Mouse (Mus musculus): ENCODE data around the gene Upf2. TPM values are rescaled to one million over a fixed set of nuclear protein-coding genes. Genes with fewer than 3 reads are reported as not detected.

Upf2 gene
- 5.1 and 5.2 TPM in 2 replicates for polyA plus RNA-seq (2015; fragmentation: Nextera tagmentation; extraction: Ambion mirVana)

DNA sequence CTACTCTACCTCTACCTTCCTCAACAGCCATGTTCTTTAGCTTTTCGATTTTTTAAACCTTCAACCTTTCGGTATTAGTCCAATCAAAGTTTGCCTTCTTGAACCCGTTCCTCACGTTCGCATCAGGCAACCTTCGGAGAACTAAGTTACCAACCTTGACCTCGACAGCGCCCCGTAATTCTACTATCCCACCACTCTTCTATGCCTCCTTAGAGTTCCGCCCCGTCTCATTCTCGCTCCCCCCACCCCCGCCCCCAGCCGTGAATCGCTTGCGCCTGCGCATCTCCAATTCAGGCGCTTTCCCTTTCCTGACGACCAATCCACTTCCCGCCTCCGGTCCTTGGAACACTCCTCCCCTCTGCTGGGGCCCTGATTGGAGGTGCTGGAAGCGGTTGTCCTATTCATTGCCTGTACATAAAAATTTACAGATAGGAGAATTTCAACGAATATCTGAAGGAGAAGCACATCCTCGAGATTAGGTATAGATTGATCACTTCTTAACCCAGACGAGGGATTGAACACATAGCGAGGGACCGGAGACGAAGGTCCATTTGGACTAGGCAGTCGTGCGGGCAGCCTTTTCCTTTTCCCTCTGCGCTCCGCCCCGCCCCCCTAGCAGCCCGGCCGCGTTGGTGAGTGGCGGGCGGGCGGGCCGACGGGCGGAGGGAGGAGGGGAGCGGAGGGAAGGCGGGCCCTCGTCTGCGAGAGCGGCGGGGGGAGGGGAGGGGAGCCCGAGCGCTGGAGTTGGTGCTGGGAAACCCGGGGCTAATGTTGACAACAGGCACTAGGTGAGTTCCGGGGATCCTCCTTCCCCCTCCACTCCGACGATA is at the start of gene Upf2:
TSS of gene Upf2 (plus strand) at position 704 of the 830 bp plus-strand sequence.
- TF ChIP-seq CTCF (IDR thresholded peaks at IDR 0.05; ENCODE audit: low read depth): peak; percentile 29
- ATAC-seq: peak; percentile 97
- H3K4me1 ChIP-seq (replicated peaks; ENCODE audit: control insufficient read depth, insufficient read depth, low read length): 0 out of 2 replicates have a peak, but pooled peaks cover 3% of the 10 kb centered on the region
- peak within 1 kb of the TSS; percentile 89 for H3K4me2 ChIP-seq (replicated peaks; ENCODE audit: low read depth)
- peak within 1 kb of the TSS; percentile 100 for H3K4me3 ChIP-seq (ENCODE audit: low read depth, low read length)
- peak within 1 kb of the TSS; percentile 94 for H3K9ac ChIP-seq (ENCODE audit: low read depth, low read length)
- no peaks in the 10 kb centered on the region for H3K9me3 ChIP-seq (ENCODE audit: control insufficient read depth)
- no peaks in the 10 kb centered on the region for H3K36me3 ChIP-seq (ENCODE audit: control insufficient read depth, insufficient read depth)
- H3K27me3 ChIP-seq (replicated peaks; ENCODE audit: control insufficient read depth, insufficient read depth, low read length): no peaks in the 10 kb centered on the region
- WGBS: under 1% methylated on average over 44 of the region's 54 CpGs
- peak within 1 kb of the TSS; percentile 87 for H3K27ac ChIP-seq (ENCODE audit: low read depth, low read length)

DNA sequence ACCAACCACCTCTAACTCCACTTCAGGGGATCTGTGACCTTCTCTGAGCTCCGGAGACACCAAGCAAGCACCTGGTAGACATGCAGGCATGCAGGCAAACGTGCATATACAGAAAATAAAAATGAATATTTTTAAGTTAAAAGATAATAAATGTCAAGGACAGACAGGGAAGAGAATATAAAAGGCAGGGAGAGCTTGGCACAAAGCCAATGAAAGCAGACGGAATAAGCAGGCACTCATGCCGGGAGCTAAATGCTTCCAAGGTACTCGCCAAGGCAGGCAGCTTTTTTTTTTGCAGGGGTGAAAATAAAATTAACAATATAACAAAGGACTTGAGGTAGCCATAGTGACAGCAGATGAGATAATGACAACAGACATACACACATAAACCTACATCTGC is 45.2 kb upstream of the Upf2 start:
- H3K27ac ChIP-seq (ENCODE audit: low read depth, low read length): no peak overlapping the region
- no peak overlapping the region for H3K9ac ChIP-seq (ENCODE audit: low read depth, low read length)
- no peaks in the 10 kb centered on the region for H3K4me1 ChIP-seq (replicated peaks; ENCODE audit: control insufficient read depth, insufficient read depth, low read length)
- no peak overlapping the region for H3K4me3 ChIP-seq (ENCODE audit: low read depth, low read length)
- no peaks in the 10 kb centered on the region for H3K36me3 ChIP-seq (ENCODE audit: control insufficient read depth, insufficient read depth)
- no peaks in the 10 kb centered on the region for H3K9me3 ChIP-seq (ENCODE audit: control insufficient read depth)
- WGBS: 27% methylated on average over 5 of the region's 5 CpGs
- no peak overlapping the region for H3K4me2 ChIP-seq (replicated peaks; ENCODE audit: low read depth)
- TF ChIP-seq CTCF (IDR thresholded peaks at IDR 0.05; ENCODE audit: low read depth): no peak
- no peaks in the 10 kb centered on the region for H3K27me3 ChIP-seq (replicated peaks; ENCODE audit: control insufficient read depth, insufficient read depth, low read length)
- ATAC-seq: no peak

DNA sequence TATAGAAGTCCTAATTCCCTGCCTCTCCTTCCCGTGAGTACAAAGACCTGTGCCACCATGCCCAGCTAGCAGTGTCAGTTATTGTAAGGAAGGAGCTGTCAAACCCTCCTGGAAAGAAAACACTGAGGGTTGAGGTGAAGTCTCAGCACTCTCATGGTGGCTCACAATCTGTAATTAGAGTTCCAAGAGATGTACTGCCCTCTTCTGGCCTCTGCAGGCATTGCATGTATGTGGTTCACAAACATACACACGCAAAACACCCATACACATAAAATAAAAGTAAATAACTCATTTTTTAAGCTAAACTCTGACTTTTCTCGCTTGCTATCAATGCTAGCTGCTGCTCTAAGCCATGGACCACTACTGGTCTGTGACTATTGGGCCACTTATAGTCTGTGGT is 44.6 kb upstream of the Upf2 start:
- H3K9me3 ChIP-seq (ENCODE audit: control insufficient read depth): no peaks in the 10 kb centered on the region
- H3K27me3 ChIP-seq (replicated peaks; ENCODE audit: control insufficient read depth, insufficient read depth, low read length): no peaks in the 10 kb centered on the region
- no peaks in the 10 kb centered on the region for H3K36me3 ChIP-seq (ENCODE audit: control insufficient read depth, insufficient read depth)
- no peak for ATAC-seq
- WGBS: 68% methylated on average over 3 of the region's 3 CpGs
- H3K9ac ChIP-seq (ENCODE audit: low read depth, low read length): no peak overlapping the region
- no peak overlapping the region for H3K4me2 ChIP-seq (replicated peaks; ENCODE audit: low read depth)
- H3K4me3 ChIP-seq (ENCODE audit: low read depth, low read length): no peak overlapping the region
- no peak overlapping the region for H3K27ac ChIP-seq (ENCODE audit: low read depth, low read length)
- no peaks in the 10 kb centered on the region for H3K4me1 ChIP-seq (replicated peaks; ENCODE audit: control insufficient read depth, insufficient read depth, low read length)
- TF ChIP-seq CTCF (IDR thresholded peaks at IDR 0.05; ENCODE audit: low read depth): peak; percentile 80

DNA sequence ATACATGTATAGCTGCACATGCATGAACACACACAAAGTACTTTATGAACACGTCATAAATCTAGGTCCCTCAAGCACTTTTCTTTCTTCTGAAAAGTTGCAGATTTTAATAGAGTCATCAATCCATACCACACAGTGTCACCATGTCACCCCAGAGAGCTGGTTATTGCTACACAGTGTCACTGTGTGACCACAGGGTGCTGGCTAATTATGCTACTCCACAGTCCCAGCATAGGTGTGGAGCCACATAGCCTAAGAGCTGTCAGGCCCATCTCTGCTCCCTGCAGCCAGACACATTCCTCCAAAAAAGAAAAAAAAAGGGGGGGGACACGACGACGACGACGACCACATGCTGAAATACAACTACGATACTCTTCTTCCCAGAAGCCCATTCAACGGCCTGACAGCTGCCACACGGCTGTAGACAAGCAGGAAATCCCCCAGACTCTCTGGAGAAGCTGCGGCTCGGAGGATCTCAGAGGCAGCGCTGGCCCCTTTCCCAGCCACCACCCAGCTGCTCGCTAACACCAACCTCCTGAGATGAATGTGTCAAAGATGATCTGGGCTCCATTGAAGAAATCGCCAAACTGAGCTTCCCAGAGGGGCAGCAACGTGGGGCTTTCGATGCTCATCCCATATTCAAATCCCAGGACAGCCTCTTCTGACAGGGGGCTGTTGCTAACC is 39.8 kb upstream of the Upf2 start:
- H3K9ac ChIP-seq (ENCODE audit: low read depth, low read length): no peak overlapping the region
- H3K27ac ChIP-seq (ENCODE audit: low read depth, low read length): no peak overlapping the region
- H3K36me3 ChIP-seq (ENCODE audit: control insufficient read depth, insufficient read depth): no peaks in the 10 kb centered on the region
- 67% methylated on average over 16 of the region's 16 CpGs for WGBS
- no peak for ATAC-seq
- H3K9me3 ChIP-seq (ENCODE audit: control insufficient read depth): no peaks in the 10 kb centered on the region
- no peaks in the 10 kb centered on the region for H3K4me1 ChIP-seq (replicated peaks; ENCODE audit: control insufficient read depth, insufficient read depth, low read length)
- no peak overlapping the region for H3K4me3 ChIP-seq (ENCODE audit: low read depth, low read length)
- no peaks in the 10 kb centered on the region for H3K27me3 ChIP-seq (replicated peaks; ENCODE audit: control insufficient read depth, insufficient read depth, low read length)
- no peak overlapping the region for H3K4me2 ChIP-seq (replicated peaks; ENCODE audit: low read depth)
- no peak for TF ChIP-seq CTCF (IDR thresholded peaks at IDR 0.05; ENCODE audit: low read depth)

DNA sequence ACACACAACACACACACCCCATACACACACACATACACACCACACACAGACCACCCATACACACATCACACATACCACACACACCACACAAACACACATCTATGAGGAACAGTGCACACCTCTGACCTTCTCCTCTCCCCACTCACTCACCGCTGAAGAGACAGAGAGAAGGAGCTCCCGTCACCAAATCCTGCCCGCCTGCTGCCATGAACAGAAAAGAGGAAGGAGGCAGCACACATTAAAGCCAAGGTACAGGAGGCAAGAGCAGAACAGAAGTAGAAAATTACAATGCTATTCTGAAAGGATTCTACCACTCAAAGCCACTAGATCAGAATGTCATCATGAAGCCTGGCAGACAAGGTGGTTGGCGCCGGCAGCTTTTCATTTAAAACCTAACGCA is 28.4 kb upstream of the Upf2 start:
- WGBS: 93% methylated on average over 6 of the region's 6 CpGs
- H3K27me3 ChIP-seq (replicated peaks; ENCODE audit: control insufficient read depth, insufficient read depth, low read length): no peaks in the 10 kb centered on the region
- no peak overlapping the region for H3K9ac ChIP-seq (ENCODE audit: low read depth, low read length)
- H3K4me3 ChIP-seq (ENCODE audit: low read depth, low read length): no peak overlapping the region
- TF ChIP-seq CTCF (IDR thresholded peaks at IDR 0.05; ENCODE audit: low read depth): no peak
- H3K27ac ChIP-seq (ENCODE audit: low read depth, low read length): no peak overlapping the region
- no peak overlapping the region for H3K4me2 ChIP-seq (replicated peaks; ENCODE audit: low read depth)
- H3K9me3 ChIP-seq (ENCODE audit: control insufficient read depth): no peaks in the 10 kb centered on the region
- no peaks in the 10 kb centered on the region for H3K4me1 ChIP-seq (replicated peaks; ENCODE audit: control insufficient read depth, insufficient read depth, low read length)
- no peaks in the 10 kb centered on the region for H3K36me3 ChIP-seq (ENCODE audit: control insufficient read depth, insufficient read depth)
- ATAC-seq: no peak

DNA sequence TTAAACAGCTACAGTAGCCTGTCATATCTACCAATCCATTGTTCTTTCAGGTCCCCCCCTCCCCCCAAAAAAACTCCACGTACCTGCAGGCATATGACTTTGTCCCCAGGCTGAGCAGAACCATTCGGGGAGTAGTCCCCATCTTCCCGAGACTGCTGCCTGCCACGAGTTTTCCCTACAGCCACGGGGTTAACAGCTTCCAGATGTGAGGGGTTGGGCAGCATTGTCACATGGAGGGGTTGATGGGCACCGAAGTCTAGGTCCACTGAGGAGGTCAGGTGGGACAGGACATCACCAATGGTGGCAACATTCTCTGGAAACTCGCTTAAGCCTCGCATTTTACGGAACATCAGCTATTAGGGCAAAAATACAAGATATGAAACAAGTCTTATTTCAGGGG is 27.5 kb upstream of the Upf2 start:
- 83% methylated on average over 9 of the region's 9 CpGs for WGBS
- Histone ChIP-seq H3K4me2 (replicated peaks; ENCODE audit: low read depth) (no peak overlapping the region), H3K9me3 (ENCODE audit: control insufficient read depth) (no peaks in the 10 kb centered on the region), H3K9ac (ENCODE audit: low read depth, low read length) (no peak overlapping the region), H3K36me3 (ENCODE audit: control insufficient read depth, insufficient read depth) (no peaks in the 10 kb centered on the region), H3K4me3 (ENCODE audit: low read depth, low read length) (no peak overlapping the region), H3K27ac (ENCODE audit: low read depth, low read length) (no peak overlapping the region), H3K4me1 (replicated peaks; ENCODE audit: control insufficient read depth, insufficient read depth, low read length) (no peaks in the 10 kb centered on the region), H3K27me3 (replicated peaks; ENCODE audit: control insufficient read depth, insufficient read depth, low read length) (no peaks in the 10 kb centered on the region)
- no peak for ATAC-seq
- no peak for TF ChIP-seq CTCF (IDR thresholded peaks at IDR 0.05; ENCODE audit: low read depth)
